Mouse (Mus musculus) spleen, adult 2 months (tissue): ENCODE measurements around the gene Foxk1.

Source experiments
- CTCF ChIP-seq: fragments of 200-500 bp; IDR thresholded peaks from 2 replicates; pipeline ENCODE4 v1.5.1; 2011; ENCODE audit warnings: mild to moderate bottlenecking, inconsistent platforms; ENCODE audit not compliant: insufficient read depth, insufficient read length, insufficient replicate concordance; ENCODE audit errors: extremely low read depth
- POLR2A ChIP-seq: fragments of 200-500 bp; IDR thresholded peaks from 2 replicates; pipeline ENCODE4 v1.6.1; 2011; ENCODE audit warnings: low read depth, low read length, inconsistent platforms

DNA sequence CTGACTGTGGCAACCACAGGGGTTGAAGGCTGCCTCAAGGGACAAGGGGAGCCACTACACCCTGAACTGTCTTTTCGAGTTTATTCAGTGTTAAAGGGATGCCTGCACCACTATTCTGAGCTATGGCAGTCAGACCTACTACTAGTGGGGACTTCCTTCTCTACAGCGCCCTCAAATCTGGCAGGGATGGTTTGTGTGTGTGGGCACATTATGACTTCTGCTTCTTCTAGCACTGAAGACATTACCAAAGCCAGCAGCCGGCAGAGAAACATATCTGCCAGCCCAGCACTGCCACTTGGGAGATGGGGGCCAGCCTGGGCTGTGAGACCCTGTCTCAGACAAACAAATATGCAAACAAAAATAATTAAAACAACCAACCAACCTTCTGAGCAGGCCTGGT lies 102.9 kb downstream of the Foxk1 start:
- TF ChIP-seq CTCF (no peak), POLR2A (no peak)
